Mouse (Mus musculus) myocyte (in vitro differentiated cells): ENCODE measurements at regions not wholly inside any gene's neighbourhood (a gene's known extent, or its start where the extent isn't known, plus 50 kb on each side); places are given as distances from the start of the nearest gene placed in this dataset.

Experiments
- POLR2A ChIP-seq: IDR thresholded peaks from one replicate; pipeline ENCODE4 v1.6.1; 2011; ENCODE audit warnings: low read depth, mild to moderate bottlenecking, control low read depth, moderate library complexity; ENCODE audit not compliant: insufficient read length
- USF1 ChIP-seq: IDR thresholded peaks from one replicate; pipeline ENCODE4 v1.6.1; 2011; ENCODE audit warnings: low read depth, mild to moderate bottlenecking, control low read depth, moderate library complexity

DNA sequence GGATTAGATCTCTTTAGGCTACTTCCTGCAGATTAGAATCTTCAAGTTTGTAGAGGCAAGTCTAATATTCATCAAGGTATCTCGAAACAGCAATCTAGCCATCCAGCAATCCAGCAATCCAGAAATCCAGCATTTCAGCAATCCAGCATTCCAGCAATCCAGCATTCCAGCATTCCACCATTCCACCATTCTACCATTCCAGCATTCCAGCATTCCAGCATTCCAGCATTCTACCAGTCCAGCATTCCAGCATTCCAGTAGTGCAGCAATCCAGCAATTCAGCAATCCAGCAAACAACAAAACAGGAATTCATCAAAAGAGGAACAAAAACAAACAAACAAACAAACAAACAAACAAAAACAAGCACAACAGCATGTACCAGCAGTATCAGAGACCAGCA is 1713.9 kb upstream of the Cntnap5a start:
- TF ChIP-seq POLR2A, result no peak
- no peak for TF ChIP-seq USF1
